Comparison of ENCODE assay signal across 21 mouse cellular contexts in genomic region chr12:73969142-73969541, GRCm38 (mm10). TPM values are rescaled to one million over a fixed set of nuclear protein-coding genes. Genes with fewer than 3 reads are reported as not detected.
"Had no signal": no experiment of that assay in that cellular context is flagged by ENCODE, and none has a peak within 500 bp of the region (broad histone marks: within the 10 kb centered on the region; RNA-seq: fewer than 3 reads in every experiment).

No protein-coding gene starts in this region.

- H3K4me2 ChIP-seq: neural tube, embryonic 13.5 days; neural tube, embryonic 15.5 days; stomach, embryonic 15.5 days had no signal

- H3K9ac ChIP-seq: neural tube, embryonic 13.5 days; neural tube, embryonic 15.5 days; stomach, embryonic 15.5 days had no signal

- DNase-seq: retina, postnatal 1 day; right cerebral cortex, adult 18-20 months; right cerebral cortex, postnatal 14 days; right cerebral cortex, postnatal 25 days; right cerebral cortex, postnatal 4 days; spleen, adult 18-20 months; thymus, adult 18-20 months; thymus, adult 2 months; thymus, postnatal 14 days; thymus, postnatal 25 days; thymus, postnatal 36 days; thymus, postnatal 4 days had no signal

- H3K27me3 ChIP-seq: neural tube, embryonic 13.5 days; neural tube, embryonic 15.5 days; stomach, embryonic 15.5 days had no signal

- H3K27ac ChIP-seq: neural tube, embryonic 13.5 days; neural tube, embryonic 15.5 days; stomach, embryonic 15.5 days; stomach, postnatal 0 days had no signal

- H3K9me3 ChIP-seq: neural tube, embryonic 13.5 days; neural tube, embryonic 15.5 days; stomach, embryonic 15.5 days had no signal

- H3K4me3 ChIP-seq: neural tube, embryonic 13.5 days; neural tube, embryonic 15.5 days; stomach, embryonic 15.5 days had no signal

RNA-seq across cellular contexts. Expression of gene Syt16, which starts 28.3 kb away (rescaled TPM):
- total RNA-seq: neutrophil, adult 5-6 weeks had no signal
- polyA plus RNA-seq: small intestine, adult 2 months; spleen, adult 2 months; thymus, adult 2 months had no signal

RNA-seq across cellular contexts. Expression of gene Gm49321, which starts 31.7 kb away (rescaled TPM):
- total RNA-seq: neutrophil, adult 5-6 weeks had no signal
- polyA plus RNA-seq: small intestine, adult 2 months; testis, adult 2 months; thymus, adult 2 months; urinary bladder, adult 2 months had no signal
